Mouse (Mus musculus): ENCODE measurements around the gene Polr2b. TPM values are rescaled to one million over a fixed set of nuclear protein-coding genes. Genes with fewer than 3 reads are reported as not detected.

Polr2b gene
- polyA plus RNA-seq, 1 experiment from 2014 or later: 46.1 TPM

GRCm38 (mm10) chr5:77379434-77380135 is 69.6 kb downstream of the Polr2b start:
- no peak overlapping the region for H3K9ac ChIP-seq (ENCODE audit: low read depth, low read length)
- no peak overlapping the region for H3K4me2 ChIP-seq (ENCODE audit: low read length)
- peak overlapping the region; percentile 44; the same call in 1 of the 2 replicates for H3K27ac ChIP-seq
- H3K4me1 ChIP-seq (replicated peaks; ENCODE audit: insufficient read depth, low read length): peaks cover 32% of the 10 kb centered on the region
- no peaks in the 10 kb centered on the region for H3K9me3 ChIP-seq (replicated peaks; ENCODE audit: low read length)
- no peaks in the 10 kb centered on the region for H3K36me3 ChIP-seq (ENCODE audit: insufficient read depth, low read length)
- WGBS: 53% methylated on average over 14 of the region's 14 CpGs
- ATAC-seq (replicated peaks; ENCODE audit: low FRiP score, low read depth) (no peak), DNase-seq (ENCODE audit: low spot score) (no peak)
- no peak overlapping the region for H3K4me3 ChIP-seq (replicated peaks; ENCODE audit: low read depth, low read length)
- H3K27me3 ChIP-seq (ENCODE audit: insufficient read depth, low read length): no peaks in the 10 kb centered on the region
- TF ChIP-seq CTCF (IDR thresholded peaks at IDR 0.05; ENCODE audit: low read depth): no peak

- TF ChIP-seq CTCF (IDR thresholded peaks at IDR 0.05; ENCODE audit: low read depth): no peak
- H3K9me3 ChIP-seq (replicated peaks; ENCODE audit: low read length): no peaks in the 10 kb centered on the region
- H3K4me1 ChIP-seq (replicated peaks; ENCODE audit: insufficient read depth, low read length): peaks cover 34% of the 10 kb centered on the region
- no peak for DNase-seq (ENCODE audit: low spot score)
- ATAC-seq (replicated peaks; ENCODE audit: low FRiP score, low read depth): no peak
- no peaks in the 10 kb centered on the region for H3K36me3 ChIP-seq (ENCODE audit: insufficient read depth, low read length)
- 62% methylated on average over 17 of the region's 17 CpGs for WGBS
- H3K27me3 ChIP-seq (ENCODE audit: insufficient read depth, low read length): no peaks in the 10 kb centered on the region
- no peak overlapping the region for H3K4me2 ChIP-seq (ENCODE audit: low read length)
- no peak overlapping the region for H3K4me3 ChIP-seq (replicated peaks; ENCODE audit: low read depth, low read length)
- H3K27ac ChIP-seq: peak overlapping the region; percentile 71
- H3K9ac ChIP-seq (ENCODE audit: low read depth, low read length): no peak overlapping the region
Measured at GRCm38 (mm10) chr5:77380321-77380901, 70.5 kb downstream of the Polr2b start.

DNA sequence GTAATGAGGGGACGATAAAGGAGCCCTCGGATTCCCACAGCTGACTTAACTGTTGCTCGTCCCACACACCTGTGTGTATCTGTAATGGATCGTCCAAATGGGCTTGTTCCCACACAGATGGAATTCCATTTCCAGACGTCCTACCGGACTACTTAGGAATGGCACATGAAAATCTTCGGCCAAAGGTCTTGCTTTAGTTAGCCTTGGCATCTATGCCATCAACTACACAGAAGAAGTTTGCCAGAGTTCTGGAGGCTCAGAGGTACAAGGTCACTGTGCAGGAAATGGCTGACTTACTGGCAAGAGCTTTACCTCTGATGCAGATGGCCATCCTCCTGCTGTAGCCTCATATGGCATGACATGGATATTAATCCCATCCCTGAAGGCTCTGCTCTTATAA is 71.3 kb downstream of the Polr2b start:
- DNase-seq (ENCODE audit: low spot score) (no peak), ATAC-seq (replicated peaks; ENCODE audit: low FRiP score, low read depth) (no peak)
- no peaks in the 10 kb centered on the region for H3K9me3 ChIP-seq (replicated peaks; ENCODE audit: low read length)
- peaks cover 35% of the 10 kb centered on the region for H3K4me1 ChIP-seq (replicated peaks; ENCODE audit: insufficient read depth, low read length)
- peak overlapping the region; percentile 58; the same call in 1 of the 2 replicates for H3K27ac ChIP-seq
- H3K4me2 ChIP-seq (ENCODE audit: low read length): no peak overlapping the region
- 57% methylated on average over 7 of the region's 7 CpGs for WGBS
- no peak overlapping the region for H3K4me3 ChIP-seq (replicated peaks; ENCODE audit: low read depth, low read length)
- H3K9ac ChIP-seq (ENCODE audit: low read depth, low read length): no peak overlapping the region
- H3K27me3 ChIP-seq (ENCODE audit: insufficient read depth, low read length): no peaks in the 10 kb centered on the region
- TF ChIP-seq CTCF (IDR thresholded peaks at IDR 0.05; ENCODE audit: low read depth): no peak
- no peaks in the 10 kb centered on the region for H3K36me3 ChIP-seq (ENCODE audit: insufficient read depth, low read length)

GRCm38 (mm10) chr5:77381686-77382085 is 71.7 kb downstream of the Polr2b start:
- DNase-seq (ENCODE audit: low spot score): no peak
- Histone ChIP-seq H3K4me1 (replicated peaks; ENCODE audit: insufficient read depth, low read length) (peaks cover 39% of the 10 kb centered on the region), H3K9me3 (replicated peaks; ENCODE audit: low read length) (no peaks in the 10 kb centered on the region), H3K36me3 (ENCODE audit: insufficient read depth, low read length) (no peaks in the 10 kb centered on the region), H3K4me2 (ENCODE audit: low read length) (no peak overlapping the region), H3K4me3 (replicated peaks; ENCODE audit: low read depth, low read length) (no peak overlapping the region), H3K27me3 (ENCODE audit: insufficient read depth, low read length) (no peaks in the 10 kb centered on the region), H3K9ac (ENCODE audit: low read depth, low read length) (no peak overlapping the region), H3K27ac (peak overlapping the region; percentile 58; the same call in 1 of the 2 replicates)
- TF ChIP-seq CTCF (IDR thresholded peaks at IDR 0.05; ENCODE audit: low read depth): no peak
- no peak for ATAC-seq (replicated peaks; ENCODE audit: low FRiP score, low read depth)
- whole genome bisulfite sequencing: 78% methylated on average over 5 of the region's 5 CpGs

DNA sequence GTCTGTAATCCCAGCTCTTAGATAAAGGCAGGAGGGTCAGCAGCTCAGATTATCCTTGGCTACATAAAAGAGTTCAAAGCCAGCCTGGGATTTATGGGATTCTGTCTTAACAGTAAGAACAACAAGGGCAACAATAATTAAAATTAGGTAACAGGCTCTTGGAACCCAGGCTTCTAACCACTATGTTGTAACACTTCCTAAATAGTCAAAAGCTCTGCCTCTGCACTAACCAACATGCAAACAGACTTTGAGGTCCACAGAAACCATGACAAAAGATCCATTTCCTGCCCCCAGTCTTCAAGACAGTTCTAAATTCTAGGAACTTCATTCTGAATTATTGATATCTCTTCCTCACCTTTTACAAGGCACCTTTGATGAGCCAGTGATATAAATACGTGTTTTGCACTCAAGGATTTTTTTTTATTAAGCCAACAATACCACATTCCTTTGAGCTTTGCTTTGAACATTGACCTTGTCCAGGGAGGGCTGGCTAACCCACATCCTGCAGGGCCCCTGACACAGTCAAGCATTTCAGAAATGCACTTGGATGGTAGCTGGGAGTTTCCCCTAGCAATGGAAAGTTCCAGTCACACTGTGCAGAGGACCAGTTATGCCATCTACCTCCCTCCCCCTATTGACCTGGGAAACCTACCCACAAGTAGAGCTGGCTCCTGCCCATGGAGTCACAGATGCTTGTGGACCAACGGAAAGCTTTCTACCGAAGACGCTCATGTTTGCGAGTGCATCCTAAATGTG is 74.0 kb downstream of the Polr2b start:
- Histone ChIP-seq H3K9me3 (replicated peaks; ENCODE audit: low read length) (no peaks in the 10 kb centered on the region), H3K27me3 (ENCODE audit: insufficient read depth, low read length) (no peaks in the 10 kb centered on the region), H3K9ac (ENCODE audit: low read depth, low read length) (no peak overlapping the region), H3K4me3 (replicated peaks; ENCODE audit: low read depth, low read length) (no peak overlapping the region), H3K4me1 (replicated peaks; ENCODE audit: insufficient read depth, low read length) (peaks cover 57% of the 10 kb centered on the region), H3K4me2 (ENCODE audit: low read length) (no peak overlapping the region), H3K27ac (peak overlapping the region; percentile 82), H3K36me3 (ENCODE audit: insufficient read depth, low read length) (no peaks in the 10 kb centered on the region)
- ATAC-seq (replicated peaks; ENCODE audit: low FRiP score, low read depth) (peak; percentile 85), DNase-seq (ENCODE audit: low spot score) (peak; percentile 67)
- WGBS: 40% methylated on average over 5 of the region's 5 CpGs
- TF ChIP-seq CTCF (IDR thresholded peaks at IDR 0.05; ENCODE audit: low read depth): no peak

- peak overlapping the region; percentile 11; the same call in 1 of the 2 replicates for H3K4me2 ChIP-seq (ENCODE audit: low read length)
- H3K36me3 ChIP-seq (ENCODE audit: insufficient read depth, low read length): no peaks in the 10 kb centered on the region
- H3K4me1 ChIP-seq (replicated peaks; ENCODE audit: insufficient read depth, low read length): peaks cover 53% of the 10 kb centered on the region
- no peaks in the 10 kb centered on the region for H3K9me3 ChIP-seq (replicated peaks; ENCODE audit: low read length)
- peak overlapping the region; percentile 82 for H3K27ac ChIP-seq
- ATAC-seq (replicated peaks; ENCODE audit: low FRiP score, low read depth) (peak; percentile 61), DNase-seq (ENCODE audit: low spot score) (no peak)
- TF ChIP-seq CTCF (IDR thresholded peaks at IDR 0.05; ENCODE audit: low read depth): no peak
- 48% methylated on average over 9 of the region's 9 CpGs for WGBS
- no peak overlapping the region for H3K9ac ChIP-seq (ENCODE audit: low read depth, low read length)
- no peaks in the 10 kb centered on the region for H3K27me3 ChIP-seq (ENCODE audit: insufficient read depth, low read length)
- H3K4me3 ChIP-seq (replicated peaks; ENCODE audit: low read depth, low read length): no peak overlapping the region
Measured at GRCm38 (mm10) chr5:77384724-77385123, 74.8 kb downstream of the Polr2b start.
